In genomic region chr4:152961677-152962076, GRCm38 (mm10) we compare ENCODE assay signal across 28 mouse cellular contexts.
"Had no signal": no experiment of that assay in that cellular context is flagged by ENCODE, and none has a peak within 500 bp of the region (broad histone marks: within the 10 kb centered on the region; RNA-seq: fewer than 3 reads in every experiment).

No protein-coding gene starts in this region.

- H3K27me3 ChIP-seq: embryonic facial prominence, embryonic 12.5 days; embryonic facial prominence, embryonic 13.5 days; embryonic facial prominence, embryonic 15.5 days; forebrain, embryonic 12.5 days; forebrain, embryonic 13.5 days; forebrain, embryonic 15.5 days had no signal

- ATAC-seq: forebrain, embryonic 13.5 days; forebrain, embryonic 14.5 days; forebrain, embryonic 15.5 days; forebrain, embryonic 16.5 days; forebrain, postnatal 0 days had no signal

- DNase-seq: cerebellum, adult 8-10 months; cerebellum, adult 9-10 months; cerebellum, adult 9-11 months; cerebellum, postnatal 10 days; cerebellum, postnatal 14 days; cerebellum, postnatal 25 days; cerebellum, postnatal 36 days; embryo, embryonic 11 days; forebrain, postnatal 0 days; gastrocnemius, adult 2 months; gastrocnemius, postnatal 10 days; gastrocnemius, postnatal 14 days; gastrocnemius, postnatal 25 days; gastrocnemius, postnatal 36 days; heart, adult 11 months; heart, adult 18-20 months; heart, adult 2 months had no signal

- H3K9me3 ChIP-seq: embryonic facial prominence, embryonic 10.5 days; embryonic facial prominence, embryonic 12.5 days; embryonic facial prominence, embryonic 13.5 days; embryonic facial prominence, embryonic 15.5 days; forebrain, embryonic 10.5 days; forebrain, embryonic 12.5 days; forebrain, embryonic 13.5 days; forebrain, embryonic 15.5 days had no signal

- H3K36me3 ChIP-seq: embryonic facial prominence, embryonic 10.5 days; embryonic facial prominence, embryonic 12.5 days; embryonic facial prominence, embryonic 13.5 days; embryonic facial prominence, embryonic 15.5 days; forebrain, embryonic 10.5 days; forebrain, embryonic 12.5 days; forebrain, embryonic 15.5 days had no signal

- H3K4me1 ChIP-seq: embryonic facial prominence, embryonic 10.5 days; embryonic facial prominence, embryonic 12.5 days; embryonic facial prominence, embryonic 13.5 days; embryonic facial prominence, embryonic 15.5 days; forebrain, embryonic 10.5 days; forebrain, embryonic 12.5 days; forebrain, embryonic 13.5 days had no signal

- H3K27ac ChIP-seq: embryonic facial prominence, embryonic 10.5 days; embryonic facial prominence, embryonic 12.5 days; embryonic facial prominence, embryonic 13.5 days; embryonic facial prominence, embryonic 15.5 days; forebrain, embryonic 10.5 days; forebrain, embryonic 12.5 days; forebrain, embryonic 13.5 days; forebrain, embryonic 15.5 days; gastrocnemius, adult 2 months; heart, adult 2 months had no signal

- H3K4me3 ChIP-seq: embryonic facial prominence, embryonic 10.5 days; embryonic facial prominence, embryonic 12.5 days; embryonic facial prominence, embryonic 13.5 days; embryonic facial prominence, embryonic 15.5 days; erythroblast, embryonic 14.5 days; forebrain, embryonic 10.5 days; forebrain, embryonic 12.5 days; forebrain, embryonic 13.5 days; forebrain, embryonic 15.5 days; gastrocnemius, adult 2 months; heart, adult 2 months had no signal

- H3K9ac ChIP-seq: embryonic facial prominence, embryonic 12.5 days; embryonic facial prominence, embryonic 13.5 days; embryonic facial prominence, embryonic 15.5 days; forebrain, embryonic 12.5 days; forebrain, embryonic 13.5 days; forebrain, embryonic 15.5 days; forebrain, postnatal 0 days had no signal

- H3K4me2 ChIP-seq: embryonic facial prominence, embryonic 12.5 days; embryonic facial prominence, embryonic 13.5 days; embryonic facial prominence, embryonic 15.5 days; forebrain, embryonic 12.5 days; forebrain, embryonic 13.5 days; forebrain, embryonic 15.5 days had no signal
